Mouse (Mus musculus) heart, postnatal 0 days (tissue): Measurements from ENCODE around the gene Cd3eap. TPM values are rescaled to one million over a fixed set of nuclear protein-coding genes. Genes with fewer than 3 reads are reported as not detected.

Experiments
- ATAC-seq: fragments of 200-750 bp; cut with Nextera tagmentation; 2 replicates; pipeline ENCODE4 v1.8.0; 2017; ENCODE audit warnings: low read depth, moderate number of reproducible peaks, moderate library complexity; ENCODE audit not compliant: insufficient read depth
- DNase-seq: peaks from one replicate; pipeline ENCODE4 v3.0.0-alpha.2; 2016; ENCODE audit warnings: low spot score
- H3K27ac ChIP-seq: fragments of 300-500 bp; sonication (generic); 2 replicates; pipeline ENCODE4 v1.5.1; 2014; ENCODE audit warnings: low read depth, mild to moderate bottlenecking
- H3K27me3 ChIP-seq: fragments of 300-500 bp; sonication (generic); 2 replicates; pipeline ENCODE4 v1.6.1; 2014; ENCODE audit warnings: low read length, mixed read lengths; ENCODE audit not compliant: control insufficient read depth, insufficient read depth
- H3K36me3 ChIP-seq: fragments of 300-500 bp; sonication (generic); replicated peaks from 2 replicates; pipeline ENCODE4 v1.6.1; 2014; ENCODE audit warnings: low read length, mixed read lengths; ENCODE audit not compliant: control insufficient read depth, insufficient read depth
- H3K4me1 ChIP-seq: fragments of 300-500 bp; sonication (generic); 2 replicates; pipeline ENCODE4 v1.6.1; 2014; ENCODE audit warnings: antibody characterized with exemption; ENCODE audit not compliant: control insufficient read depth, insufficient read depth
- H3K4me2 ChIP-seq: fragments of 300-500 bp; sonication (generic); 2 replicates; pipeline ENCODE4 v1.6.1; 2014; ENCODE audit warnings: low read depth, mild to moderate bottlenecking, low read length, moderate library complexity
- H3K4me3 ChIP-seq: fragments of 300-500 bp; sonication (generic); 2 replicates; pipeline ENCODE4 v1.5.1; 2014; ENCODE audit warnings: low read depth, low read length
- H3K9ac ChIP-seq: fragments of 300-500 bp; sonication (generic); replicated peaks from 2 replicates; pipeline ENCODE4 v1.6.1; 2014; ENCODE audit warnings: low read depth, low read length, mixed read lengths
- H3K9me3 ChIP-seq: fragments of 300-500 bp; sonication (generic); replicated peaks from 2 replicates; pipeline ENCODE4 v1.6.1; 2016; ENCODE audit warnings: low read length; ENCODE audit not compliant: control insufficient read depth
- CTCF ChIP-seq: IDR thresholded peaks from 2 replicates; pipeline ENCODE4 v1.5.1; 2016; ENCODE audit warnings: antibody characterized with exemption, control low read depth, low read depth
- EP300 ChIP-seq: IDR thresholded peaks from 2 replicates; pipeline ENCODE4 v1.6.1; 2016; ENCODE audit warnings: antibody characterized with exemption, low read depth
- WGBS: fragments of 180-500 bp; shearing (Covaris S2); extraction: QIAGEN DNeasy Blood & Tissue Kit; methylation state at CpG from one replicate; pipeline ENCODE4 v1.1.7; 2014; 5-methylcytosine and 5-hydroxymethylcytosine counted together
- polyA plus RNA-seq: library from polyadenylated mRNA; unstranded; fragments of >200 nt; fragmentation: Nextera tagmentation; extraction: Ambion mirVana; gene quantifications from 2 replicates; pipeline ENCODE4 v1.2.1, GENCODE M21; 2015
- total RNA-seq: library from RNA; depleted of rRNA; stranded (reverse); fragments of >200 nt; gene quantifications from 2 replicates; pipeline ENCODE4 v1.2.3, GENCODE M21; 2014; ENCODE audit warnings: low replicate concordance

The Cd3eap gene
- total and polyA plus RNA-seq, 2 experiments from 2014 or later, result 3.2 to 11.7 TPM

DNA sequence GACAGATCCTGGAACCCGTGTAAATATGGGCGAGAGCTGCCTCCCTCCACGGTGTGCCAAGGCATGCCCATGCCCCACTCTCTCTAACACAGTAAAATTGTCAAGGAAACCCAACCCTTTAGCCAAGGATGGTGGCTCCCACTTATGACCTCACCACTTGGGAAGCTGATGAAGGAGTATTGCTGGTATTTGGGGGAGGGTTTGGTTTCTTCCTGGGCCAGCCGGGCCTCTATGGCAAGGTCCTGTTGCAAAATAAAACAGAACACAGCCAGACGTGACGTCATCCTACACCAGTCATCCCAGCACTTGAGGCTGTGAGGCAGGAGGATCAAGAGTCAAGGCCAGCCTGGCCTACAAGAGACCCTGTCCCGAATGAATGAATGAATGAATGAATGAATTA, 20.7 kb downstream of the Cd3eap start:
- H3K27ac ChIP-seq, result no peak overlapping the region
- peaks cover 19% of the 10 kb centered on the region; the same call in 1 of the 2 replicates for H3K4me1 ChIP-seq

GRCm38 (mm10) chr7:19338060-19338459, 21.2 kb downstream of the Cd3eap start:
- no peak overlapping the region for H3K4me2 ChIP-seq
- peaks cover 22% of the 10 kb centered on the region; the same call in 1 of the 2 replicates for H3K4me1 ChIP-seq
- H3K9me3 ChIP-seq, result no peaks in the 10 kb centered on the region
- DNase-seq (no peak), ATAC-seq (no peak)
- 51% methylated on average over 2 of the region's 2 CpGs for WGBS
- no peak overlapping the region for H3K27ac ChIP-seq
- H3K27me3 ChIP-seq, result no peaks in the 10 kb centered on the region
- TF ChIP-seq CTCF (no peak), EP300 (no peak)
- H3K9ac ChIP-seq, result no peak overlapping the region
- H3K4me3 ChIP-seq, result no peak overlapping the region
- H3K36me3 ChIP-seq, result no peaks in the 10 kb centered on the region

More for the DNA sequence above, 20.7 kb downstream of the Cd3eap start:
- Histone ChIP-seq H3K9me3 (no peaks in the 10 kb centered on the region), H3K4me2 (no peak overlapping the region), H3K27me3 (no peaks in the 10 kb centered on the region), H3K36me3 (no peaks in the 10 kb centered on the region), H3K9ac (no peak overlapping the region), H3K4me3 (no peak overlapping the region)
- TF ChIP-seq CTCF (no peak), EP300 (no peak)
- ATAC-seq (no peak), DNase-seq (no peak)
- 49% methylated on average over 7 of the region's 7 CpGs for WGBS

- H3K36me3 ChIP-seq, result no peaks in the 10 kb centered on the region
- H3K4me1 ChIP-seq, result peaks cover 27% of the 10 kb centered on the region
- no peak overlapping the region for H3K4me2 ChIP-seq
- H3K4me3 ChIP-seq, result no peak overlapping the region
- TF ChIP-seq EP300 (no peak), CTCF (no peak)
- DNase-seq (no peak), ATAC-seq (no peak)
- no peak overlapping the region; the same call in 1 of the 2 replicates for H3K9ac ChIP-seq
- H3K27me3 ChIP-seq, result no peaks in the 10 kb centered on the region
- 0 out of 2 replicates have a peak overlapping the region, but pooled peaks have one; percentile 16 for H3K27ac ChIP-seq
- no peaks in the 10 kb centered on the region for H3K9me3 ChIP-seq
- 49% methylated on average over 10 of the region's 10 CpGs for WGBS
These were observed 22.2 kb downstream of the Cd3eap start for GRCm38 (mm10) chr7:19337122-19337521.

DNA sequence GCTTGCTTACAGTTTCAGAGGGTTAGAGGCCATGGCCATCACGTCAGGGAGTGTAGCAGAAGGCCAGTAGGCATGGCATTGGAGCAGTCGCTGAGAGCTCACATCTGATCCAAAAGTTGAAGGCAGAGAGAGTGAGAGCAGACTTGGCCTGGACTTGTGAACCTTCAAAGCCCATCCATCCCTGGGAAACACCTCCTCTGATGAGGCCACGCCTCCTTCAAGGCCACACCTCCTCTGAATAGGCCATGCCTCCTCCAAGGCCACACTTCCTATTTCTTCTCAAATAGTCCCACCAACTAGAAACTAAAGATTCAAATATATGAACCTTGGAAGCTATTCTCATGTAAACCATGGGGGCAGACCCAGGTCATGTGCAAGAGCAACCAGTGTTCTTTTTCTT, 23.7 kb downstream of the Cd3eap start:
- Histone ChIP-seq H3K4me2 (no peak overlapping the region), H3K27me3 (no peaks in the 10 kb centered on the region), H3K36me3 (no peaks in the 10 kb centered on the region), H3K4me1 (peaks cover 26% of the 10 kb centered on the region), H3K27ac (no peak overlapping the region), H3K9ac (no peak overlapping the region), H3K4me3 (no peak overlapping the region), H3K9me3 (no peaks in the 10 kb centered on the region)
- WGBS, result 52% methylated on average over 3 of the region's 3 CpGs
- TF ChIP-seq EP300 (no peak), CTCF (no peak)
- DNase-seq, result no peak
- ATAC-seq, result no peak

GRCm38 (mm10) chr7:19332709-19333352, 26.5 kb downstream of the Cd3eap start:
- peak overlapping the region; percentile 68 for H3K27ac ChIP-seq
- H3K4me1 ChIP-seq, result peaks cover 27% of the 10 kb centered on the region
- H3K9me3 ChIP-seq, result no peaks in the 10 kb centered on the region

GRCm38 (mm10) chr7:19331910-19332309, 27.4 kb downstream of the Cd3eap start:
- no peak for TF ChIP-seq EP300
- no peak for TF ChIP-seq CTCF
- Histone ChIP-seq H3K4me1 (peaks cover 32% of the 10 kb centered on the region), H3K9me3 (no peaks in the 10 kb centered on the region), H3K9ac (no peak overlapping the region), H3K27ac (no peak overlapping the region), H3K36me3 (no peaks in the 10 kb centered on the region), H3K27me3 (no peaks in the 10 kb centered on the region), H3K4me3 (no peak overlapping the region), H3K4me2 (peak overlapping the region; percentile 70; the same call in 1 of the 2 replicates)
- DNase-seq (no peak), ATAC-seq (no peak)
- 76% methylated on average over 2 of the region's 2 CpGs for WGBS

More at GRCm38 (mm10) chr7:19332709-19333352, 26.5 kb downstream of the Cd3eap start:
- H3K36me3 ChIP-seq, result no peaks in the 10 kb centered on the region
- DNase-seq (peak; percentile 92), ATAC-seq (peak; percentile 81)
- under 1% methylated on average over 50 of the region's 52 CpGs for WGBS
- peak overlapping the region; percentile 57 for H3K9ac ChIP-seq
- TF ChIP-seq EP300, result peak; percentile 82
- no peak for TF ChIP-seq CTCF
- peak overlapping the region; percentile 52 for H3K4me3 ChIP-seq
- no peaks in the 10 kb centered on the region for H3K27me3 ChIP-seq
- peak overlapping the region; percentile 70 for H3K4me2 ChIP-seq
